Mouse (Mus musculus): ENCODE data around the gene Tfb1m. TPM values are rescaled to one million over a fixed set of nuclear protein-coding genes. Genes with fewer than 3 reads are reported as not detected.

The Tfb1m gene
- total RNA-seq (2023) = 1 to 10 TPM; 4.1 to 5.0 TPM

DNA sequence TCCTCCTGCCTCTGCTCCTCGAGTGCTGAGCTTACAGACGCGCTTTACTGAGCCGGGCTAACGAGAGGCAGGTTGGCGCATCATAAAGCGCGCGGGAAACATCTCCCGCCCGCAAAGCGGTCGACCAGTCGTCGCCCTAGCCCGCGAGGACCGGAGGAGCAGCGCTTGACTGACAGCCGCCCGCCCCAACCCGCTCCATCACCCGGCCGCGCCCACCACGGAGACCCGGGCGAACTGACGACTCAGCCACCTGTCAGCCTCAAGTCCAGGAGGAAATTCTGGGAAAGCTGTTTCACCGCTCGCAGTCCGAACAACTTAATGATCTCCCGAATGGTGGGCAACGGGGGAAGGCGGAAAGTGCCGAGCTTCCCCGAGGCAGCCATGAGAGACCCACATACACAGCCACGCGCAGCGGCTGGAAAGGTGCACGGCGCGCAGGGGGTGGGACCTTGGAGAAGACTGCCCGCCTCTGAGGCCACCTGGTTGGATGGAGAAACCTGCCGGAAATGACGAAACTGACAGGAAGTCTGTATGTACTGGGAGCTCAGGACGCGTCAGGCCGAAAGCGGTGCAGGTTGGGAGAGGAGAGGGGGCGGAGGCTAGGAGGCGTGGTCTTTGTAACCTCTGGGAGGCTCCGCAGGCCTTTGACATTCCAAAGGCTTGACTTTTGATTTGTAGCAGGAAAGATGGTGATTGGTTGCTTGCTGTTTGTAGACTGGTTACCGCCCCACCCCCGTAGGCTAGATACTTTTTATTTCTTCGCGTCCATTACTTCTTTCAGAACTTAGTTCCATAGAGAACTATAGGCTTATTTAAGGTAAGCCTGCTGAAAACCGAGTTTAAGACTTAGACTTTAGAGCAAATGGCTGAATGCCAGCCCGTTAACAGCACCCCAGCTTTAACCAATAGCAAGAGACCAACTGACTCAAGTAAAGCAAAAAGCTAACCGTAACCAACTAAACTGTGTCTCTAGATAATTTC lies at the start of gene Tfb1m:
TSS of gene Tfb1m (minus strand) at position 451 of the 981 bp plus-strand sequence.

GRCm38 (mm10) chr17:3532254-3532653 lies 25.3 kb downstream of the Tfb1m start, which contains the start of gene Cldn20:
Gene Cldn20, plus strand, starts transcription at chr17:3532554.

Other genes with a start within 250 kb of the Tfb1m start
- gene Tiam2, start 231.2 kb downstream of the Tfb1m start, total RNA-seq (2023) = 10 to 100 TPM; 21.2 to 26.4 TPM
- gene Cldn20, start 25.2 kb downstream of the Tfb1m start, total RNA-seq (2023) = 1 to 10 TPM; 1.8 to 2.7 TPM
- gene Nox3, start 138.5 kb upstream of the Tfb1m start, total RNA-seq (2023) = not detected

Data from neutrophil, adult 83 days (primary cell).